Comparison of ENCODE assay signal across 26 mouse cellular contexts in genomic region chr7:28437964-28438363, GRCm38 (mm10). TPM values are rescaled to one million over a fixed set of nuclear protein-coding genes. Genes with fewer than 3 reads are reported as not detected.
A peak's percentile ranks its signal among the peaks of the same experiment; 100 is the strongest.
DNase-seq lines count a peak whose midpoint lies in the region; ATAC-seq and TF ChIP-seq lines count a peak whose summit lies in the region.
"Had no signal": no experiment of that assay in that cellular context is flagged by ENCODE, and none has a peak within 500 bp of the region (broad histone marks: within the 10 kb centered on the region; RNA-seq: fewer than 3 reads in every experiment).

No protein-coding gene starts in this region.

- no peaks in the 10 kb centered on the region for H3K9me3 ChIP-seq in liver, embryonic 15.5 days (replicated peaks)
- H3K9me3 ChIP-seq in CH12.LX (replicated peaks; ENCODE audit: low read length) = no peaks in the 10 kb centered on the region
- no peaks in the 10 kb centered on the region for H3K9me3 ChIP-seq in E14TG2a.4 (ENCODE audit: low read length)
- H3K9me3 ChIP-seq in MEL (replicated peaks; ENCODE audit: insufficient read depth, low read length) = no peaks in the 10 kb centered on the region
- H3K9me3 ChIP-seq: embryonic facial prominence, embryonic 12.5 days; embryonic facial prominence, embryonic 15.5 days; heart, embryonic 10.5 days; heart, embryonic 13.5 days; hindbrain, embryonic 12.5 days; hindbrain, embryonic 15.5 days had no signal

- peaks cover 5% of the 10 kb centered on the region for H3K36me3 ChIP-seq in liver, embryonic 15.5 days (replicated peaks)
- peaks cover 0 to 5% of the 10 kb centered on the region in 2 experiments for H3K36me3 ChIP-seq in CH12.LX (replicated peaks in 1 of 2; ENCODE audit: control insufficient read depth in 1 of 2, insufficient read depth in 1 of 2, low read length in 1 of 2)
- peaks cover 12% of the 10 kb centered on the region for H3K36me3 ChIP-seq in E14TG2a.4 (ENCODE audit: insufficient read depth, low read length)
- H3K36me3 ChIP-seq in MEL (ENCODE audit: control insufficient read depth in 1 of 2, insufficient read depth in 2 of 2, low read length in 2 of 2) = peaks cover 0 to 48% of the 10 kb centered on the region in 2 experiments; a peak in 2 of 4 replicates
- H3K36me3 ChIP-seq: hindbrain, embryonic 12.5 days; hindbrain, embryonic 15.5 days had no signal

- peak overlapping the region; percentile 83; the same call in 1 of the 2 replicates for H3K27ac ChIP-seq in liver, embryonic 15.5 days (replicated peaks)
- H3K27ac ChIP-seq in CH12.LX (ENCODE audit: insufficient read depth, low read depth) (no peak overlapping the region), MEL (ENCODE audit: control insufficient read depth, low read depth, low read length) (no peak overlapping the region)
- H3K27ac ChIP-seq: embryonic facial prominence, embryonic 12.5 days; hindbrain, embryonic 12.5 days; hindbrain, embryonic 15.5 days had no signal

- no peak for ATAC-seq in liver, embryonic 15.5 days (ENCODE audit: insufficient read depth)
- ATAC-seq: CD4-positive, CD25-positive, alpha-beta regulatory T cell, adult 4 months; forebrain, embryonic 14.5 days; forebrain, postnatal 0 days; Patski had no signal

- H3K4me3 ChIP-seq in liver, embryonic 15.5 days (replicated peaks) = no peak overlapping the region
- H3K4me3 ChIP-seq in CH12.LX (replicated peaks in 1 of 3; ENCODE audit: low read depth in 2 of 3, low read length in 2 of 3, poor library complexity in 1 of 3) = no peak overlapping the region
- peak overlapping the region; percentile 85; the same call in 1 of the 2 replicates for H3K4me3 ChIP-seq in E14TG2a.4 (replicated peaks; ENCODE audit: low read length)
- no peak overlapping the region for H3K4me3 ChIP-seq in MEL (ENCODE audit: control insufficient read depth in 1 of 2, insufficient read depth in 1 of 2, low read depth in 2 of 2, low read length in 2 of 2)
- H3K4me3 ChIP-seq: heart, adult 2 months had no signal

- 0 out of 2 replicates have a peak overlapping the region, but pooled peaks have one; percentile 91 for H3K4me2 ChIP-seq in liver, embryonic 15.5 days
- H3K4me2 ChIP-seq in CH12.LX (ENCODE audit: insufficient read depth, low read depth, poor library complexity, severe bottlenecking) = no peak overlapping the region

- TF ChIP-seq EP300 in CH12.LX (IDR thresholded peaks at IDR 0.05; ENCODE audit: low read length) (no peak), MEL (IDR thresholded peaks at IDR 0.05; ENCODE audit: low read depth in 1 of 2, low read length in 2 of 2) (no peak)

- dilution Hi-C loops in CH12.LX (cut with MboI; ENCODE audit: extremely low pct_ligation_motif_present, extremely low pct_unique_long_range_greater_than_20kb, low sequenced_read_pairs) = no loop called here

- TF ChIP-seq POLR2A in CH12.LX (IDR thresholded peaks at IDR 0.05; ENCODE audit: low read depth, low read length) (no peak), MEL (IDR thresholded peaks at IDR 0.05; ENCODE audit: control insufficient read depth in 1 of 2, insufficient read depth in 1 of 2, low read depth in 1 of 2, low read length in 2 of 2, poor library complexity in 1 of 2) (no peak)

- H3K79me2 ChIP-seq in CH12.LX (replicated peaks; ENCODE audit: control insufficient read depth, extremely low read depth, insufficient read depth, poor library complexity, severe bottlenecking) = peaks cover 4% of the 10 kb centered on the region
- H3K79me2 ChIP-seq in MEL (ENCODE audit: control insufficient read depth, insufficient read depth, low read length, poor library complexity) = peaks cover 7% of the 10 kb centered on the region

- DNase-seq in liver (no peak), CH12.LX (ENCODE audit: extremely low read depth) (no peak), MEL (ENCODE audit: low read depth, low spot score) (no peak)
- no peak for DNase-seq in embryo, embryonic 10 days (ENCODE audit: low spot score)
- DNase-seq in ovary, postnatal 36 days (ENCODE audit: low spot score) = no peak
- DNase-seq in spleen, postnatal 14 days (ENCODE audit: low spot score in 2 of 2) = no peak
- DNase-seq: adrenal gland, postnatal 10 days; adrenal gland, postnatal 36 days; cerebellum, adult 18-20 months; cerebellum, postnatal 14 days; forebrain, postnatal 0 days; gastrocnemius, postnatal 25 days; heart, adult 2 months; heart, postnatal 14 days had no signal

- in situ Hi-C loops in CH12.LX (cut with MboI; ENCODE audit: low pct_ligation_motif_present, low pct_unique_long_range_greater_than_20kb, low sequenced_read_pairs) = loop anchor here (5.0 kb wide), 1 partner anchor 94 kb away; no protein-coding TSS in a partner anchor

- peaks cover 41% of the 10 kb centered on the region for H3K4me1 ChIP-seq in liver, embryonic 15.5 days (replicated peaks)
- H3K4me1 ChIP-seq in CH12.LX (ENCODE audit: control insufficient read depth in 1 of 2, insufficient read depth in 2 of 2) (peaks cover 11 to 61% of the 10 kb centered on the region in 2 experiments; a peak in 3 of 4 replicates), E14TG2a.4 (replicated peaks; ENCODE audit: low read depth, low read length) (peaks cover 57% of the 10 kb centered on the region), MEL (ENCODE audit: control insufficient read depth in 1 of 2, insufficient read depth in 2 of 2, low read length in 2 of 2) (peaks cover 23 to 48% of the 10 kb centered on the region in 2 experiments)

- H3K27me3 ChIP-seq in liver, embryonic 15.5 days = no peaks in the 10 kb centered on the region
- no peaks in the 10 kb centered on the region for H3K27me3 ChIP-seq in CH12.LX (replicated peaks)
- H3K27me3 ChIP-seq in E14TG2a.4 (ENCODE audit: insufficient read depth, low read length) = no peaks in the 10 kb centered on the region
- no peaks in the 10 kb centered on the region for H3K27me3 ChIP-seq in MEL (ENCODE audit: control insufficient read depth in 1 of 2, insufficient read depth in 2 of 2, low read length in 2 of 2)
- H3K27me3 ChIP-seq: embryonic facial prominence, embryonic 12.5 days; embryonic facial prominence, embryonic 15.5 days; heart, embryonic 13.5 days; hindbrain, embryonic 12.5 days; hindbrain, embryonic 15.5 days; Patski had no signal

- TF ChIP-seq RAD21 in CH12.LX (IDR thresholded peaks at IDR 0.05; ENCODE audit: low read depth, low read length) (no peak), MEL (IDR thresholded peaks at IDR 0.05; ENCODE audit: low read depth, low read length) (no peak)

- H3K9ac ChIP-seq in liver, embryonic 15.5 days = no peak overlapping the region
- H3K9ac ChIP-seq in CH12.LX (ENCODE audit: insufficient read depth, low read depth) (no peak overlapping the region), MEL (ENCODE audit: control insufficient read depth, low read depth, low read length, poor library complexity, severe bottlenecking) (no peak overlapping the region)
- H3K9ac ChIP-seq: forebrain, postnatal 0 days; hindbrain, embryonic 12.5 days had no signal

- TF ChIP-seq CTCF in CH12.LX (conservative IDR thresholded peaks at IDR 0.05 in 1 of 2, IDR thresholded peaks at IDR 0.05 in 1 of 2; ENCODE audit: low read depth in 2 of 2, low read length in 2 of 2) = no peak
- TF ChIP-seq CTCF in E14TG2a.4 (conservative IDR thresholded peaks at IDR 0.05; ENCODE audit: low read length) = no peak
- no peak for TF ChIP-seq CTCF in MEL (IDR thresholded peaks at IDR 0.05 in 2 of 3, conservative IDR thresholded peaks at IDR 0.05 in 1 of 3; ENCODE audit: control insufficient read depth in 1 of 3, insufficient read depth in 1 of 3, low read depth in 2 of 3, low read length in 3 of 3, poor library complexity in 1 of 3, severe bottlenecking in 1 of 3)

TF ChIP-seq in MEL, 35 proteins besides CTCF, POLR2A, EP300 and RAD21 (continues in another document):
- 0 out of 2 replicates have a peak, but pooled peaks have one; percentile 16 for TF ChIP-seq SIN3A (IDR thresholded peaks at IDR 0.05; ENCODE audit: low read length)

RNA-seq across cellular contexts. Expression of gene Gmfg, which starts 0.7 kb away (rescaled TPM):
- polyA plus RNA-seq in liver, embryonic 15.5 days (2015; fragmentation: Nextera tagmentation; extraction: Ambion mirVana) = 32.4 and 35.6 TPM in 2 replicates
- total RNA-seq in CH12.LX (2012; rRNA removed) (64.3 and 87.9 TPM in 2 replicates), CH12.LX (2014; rRNA removed) (51.6 and 52.3 TPM in 2 replicates), MEL (2012; rRNA removed) (25.1 and 31.2 TPM in 2 replicates)
- polyA plus RNA-seq in CH12.LX (2012; ENCODE audit: insufficient read length, low read depth) (45.1 and 45.9 TPM in 2 replicates), MEL (2012; ENCODE audit: insufficient read depth in 1 of 2, insufficient read length in 2 of 2, low read depth in 1 of 2, low replicate concordance in 2 of 2, missing spikeins in 1 of 2) (10 to 100 TPM in 1 of 2 experiments, not detected in 1; 25.0 TPM)
- polyA plus RNA-seq: C2C12 had no signal

RNA-seq across cellular contexts. Expression of gene Lrfn1, which starts 13.8 kb away (rescaled TPM):
- 0.09 and 0.20 TPM in 2 replicates for polyA plus RNA-seq in liver, embryonic 15.5 days (2015; fragmentation: Nextera tagmentation; extraction: Ambion mirVana)
- total RNA-seq in CH12.LX (2012; rRNA removed) (1.9 and 2.7 TPM in 2 replicates), CH12.LX (2014; rRNA removed) (0.31 and 0.67 TPM in 2 replicates), MEL (2012; rRNA removed) (1.2 and 1.9 TPM in 2 replicates)
- polyA plus RNA-seq in CH12.LX (2012; ENCODE audit: insufficient read length, low read depth) (0.99 and 1.00 TPM in 2 replicates), MEL (2012; ENCODE audit: insufficient read depth in 1 of 2, insufficient read length in 2 of 2, low read depth in 1 of 2, low replicate concordance in 2 of 2, missing spikeins in 1 of 2) (1 to 10 TPM in 1 of 2 experiments, not detected in 1; 5.8 TPM)
- polyA plus RNA-seq: C2C12; CD4-positive, CD25-positive, alpha-beta regulatory T cell, adult 4 months had no signal

RNA-seq across cellular contexts. Expression of gene Paf1, which starts 45.2 kb away (rescaled TPM):
- polyA plus RNA-seq in liver, embryonic 15.5 days (2015; fragmentation: Nextera tagmentation; extraction: Ambion mirVana) = 24.6 and 26.2 TPM in 2 replicates
- total RNA-seq in CH12.LX (2012; rRNA removed) (45.9 and 71.0 TPM in 2 replicates), CH12.LX (2014; rRNA removed) (42.2 and 57.8 TPM in 2 replicates), MEL (2012; rRNA removed) (49.9 and 53.5 TPM in 2 replicates)
- polyA plus RNA-seq in CH12.LX (2012; ENCODE audit: insufficient read length, low read depth) (105 and 151 TPM in 2 replicates), MEL (2012; ENCODE audit: insufficient read depth in 1 of 2, insufficient read length in 2 of 2, low read depth in 1 of 2, low replicate concordance in 2 of 2, missing spikeins in 1 of 2) (100 to 1,000 TPM in 1 of 2 experiments, 10 to 100 TPM in 1; 99.9 to 645 TPM)

RNA-seq across cellular contexts. Expression of gene Med29, which starts 45.5 kb away (rescaled TPM):
- 23.9 and 25.6 TPM in 2 replicates for polyA plus RNA-seq in liver, embryonic 15.5 days (2015; fragmentation: Nextera tagmentation; extraction: Ambion mirVana)
- total RNA-seq in CH12.LX (2012; rRNA removed) (23.5 and 27.8 TPM in 2 replicates), CH12.LX (2014; rRNA removed) (19.4 and 19.8 TPM in 2 replicates), MEL (2012; rRNA removed) (23.7 and 31.1 TPM in 2 replicates)
- polyA plus RNA-seq in CH12.LX (2012; ENCODE audit: insufficient read length, low read depth) (25.4 and 26.9 TPM in 2 replicates), MEL (2012; ENCODE audit: insufficient read depth in 1 of 2, insufficient read length in 2 of 2, low read depth in 1 of 2, low replicate concordance in 2 of 2, missing spikeins in 1 of 2) (10 to 100 TPM in 1 of 2 experiments, not detected in 1; 39.6 TPM)

RNA-seq across cellular contexts. Expression of gene Zfp36, which starts 57.9 kb away (rescaled TPM):
- 8.3 and 8.8 TPM in 2 replicates for polyA plus RNA-seq in liver, embryonic 15.5 days (2015; fragmentation: Nextera tagmentation; extraction: Ambion mirVana)
- total RNA-seq in CH12.LX (2012; rRNA removed) = 2.8 and 3.5 TPM in 2 replicates
- 1.1 and 1.9 TPM in 2 replicates for total RNA-seq in CH12.LX (2014; rRNA removed)
- 8.9 and 9.9 TPM in 2 replicates for polyA plus RNA-seq in CH12.LX (2012; ENCODE audit: insufficient read length, low read depth)
- total RNA-seq in MEL (2012; rRNA removed) = 0.50 and 0.65 TPM in 2 replicates
- polyA plus RNA-seq in MEL (2012; ENCODE audit: insufficient read depth in 1 of 2, insufficient read length in 2 of 2, low read depth in 1 of 2, low replicate concordance in 2 of 2, missing spikeins in 1 of 2) = 1 to 10 TPM in 1 of 2 experiments, not detected in 1; 2.8 TPM
